Mouse (Mus musculus) testis, adult 2 months (tissue): ENCODE measurements at regions not wholly inside any gene's neighbourhood (a gene's known extent, or its start where the extent isn't known, plus 50 kb on each side); places are given as distances from the start of the nearest gene placed in this dataset.

ENCODE experiments used
- CTCF ChIP-seq: fragments of 200-500 bp; IDR thresholded peaks from 2 replicates; pipeline ENCODE4 v1.5.1; 2012; ENCODE audit warnings: low read depth, mild to moderate bottlenecking, inconsistent platforms, low read length, moderate library complexity; ENCODE audit not compliant: control insufficient read depth, insufficient read depth, insufficient replicate concordance
- POLR2A ChIP-seq: fragments of 200-500 bp; IDR thresholded peaks from 2 replicates; pipeline ENCODE4 v1.6.1; 2012; ENCODE audit warnings: low read depth, mild to moderate bottlenecking, inconsistent platforms, low read length, moderate library complexity; ENCODE audit not compliant: control insufficient read depth

DNA sequence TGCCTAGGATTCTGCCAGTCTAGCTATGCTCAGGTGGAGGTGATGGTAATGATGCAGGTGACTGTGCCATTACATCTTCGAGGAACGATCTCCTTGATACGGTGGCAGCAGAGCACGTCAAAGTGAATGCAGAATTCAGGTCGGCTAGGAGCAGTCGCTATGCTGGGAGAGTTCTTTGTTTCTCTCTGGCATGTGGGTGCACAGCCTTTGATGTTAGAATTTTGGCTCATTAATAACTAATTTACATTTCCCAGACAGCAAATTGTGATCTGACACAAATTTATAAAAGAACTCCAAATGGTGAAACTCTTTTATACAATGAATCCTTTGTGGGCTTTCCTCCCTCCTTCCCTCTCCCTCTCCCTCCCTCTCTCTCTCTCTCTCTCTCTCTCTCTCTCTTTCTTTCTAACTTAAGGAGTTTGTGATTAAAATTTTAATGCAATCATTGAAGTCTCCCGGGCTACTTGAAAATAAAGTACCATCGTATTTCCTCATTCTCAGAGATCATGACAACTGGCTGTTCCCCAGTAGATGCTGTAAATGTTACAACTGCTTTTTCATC is 307.2 kb downstream of the Foxo1 start:
- no peak for TF ChIP-seq CTCF
- TF ChIP-seq POLR2A = no peak
